Mouse (Mus musculus): Measurements from ENCODE around the gene Zfp804b.

- TF ChIP-seq CTCF (IDR thresholded peaks at IDR 0.05; ENCODE audit: low read depth) (no peak), EP300 (IDR thresholded peaks at IDR 0.05; ENCODE audit: low read depth) (no peak)
Observed at GRCm38 (mm10) chr5:7325594-7325993, 19.0 kb downstream of the Zfp804b start.
